Mouse (Mus musculus) spleen, adult 2 months (tissue): ENCODE results near the gene Topors.

Experiments used
- CTCF ChIP-seq: fragments of 200-500 bp; IDR thresholded peaks from 2 replicates; pipeline ENCODE4 v1.5.1; 2011; ENCODE audit warnings: mild to moderate bottlenecking, inconsistent platforms; ENCODE audit not compliant: insufficient read depth, insufficient read length, insufficient replicate concordance; ENCODE audit errors: extremely low read depth
- POLR2A ChIP-seq: fragments of 200-500 bp; IDR thresholded peaks from 2 replicates; pipeline ENCODE4 v1.6.1; 2011; ENCODE audit warnings: low read depth, low read length, inconsistent platforms

GRCm38 (mm10) chr4:40239409-40240271 is 30.0 kb downstream of the Topors start, which contains the start of gene Ddx58:
- TF ChIP-seq CTCF (no peak), POLR2A (no peak; the same call in 1 of the 2 replicates)
